Mouse (Mus musculus): ENCODE results near the gene Kras. TPM values are rescaled to one million over a fixed set of nuclear protein-coding genes. Genes with fewer than 3 reads are reported as not detected.

The Kras gene
- polyA plus RNA-seq (2015; fragmentation: Nextera tagmentation; extraction: Ambion mirVana) = 127 and 130 TPM in 2 replicates

DNA sequence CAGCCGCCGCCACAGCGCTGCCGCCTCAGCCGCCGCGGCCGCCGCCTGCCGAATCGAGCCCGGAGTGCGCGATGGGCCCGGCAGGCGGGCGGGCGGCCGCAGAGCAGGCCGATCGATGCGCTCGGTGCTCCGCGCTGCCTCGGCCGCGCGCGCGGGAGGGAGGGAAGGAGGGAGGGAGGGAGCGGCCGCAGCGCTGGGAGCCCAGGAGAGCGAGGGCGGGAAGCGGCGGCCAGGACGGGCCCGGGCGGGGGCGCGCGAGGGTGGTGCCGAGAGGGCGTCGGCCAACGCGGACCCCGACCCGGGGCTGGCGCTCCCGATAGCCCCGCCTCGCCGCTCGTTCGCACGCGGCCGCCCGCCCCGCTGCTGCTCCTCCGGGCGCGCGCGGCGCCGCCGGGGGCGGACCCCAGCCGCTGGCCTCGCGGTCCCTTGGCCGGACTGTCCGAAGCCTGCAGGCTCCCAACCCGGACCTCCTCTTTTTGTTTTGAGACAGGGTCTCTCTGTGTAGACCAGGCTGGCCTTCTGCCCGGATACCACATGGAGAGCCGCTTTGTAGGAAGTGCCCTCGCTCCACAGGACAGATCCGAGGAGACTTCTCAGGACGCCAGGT is at the start of gene Kras:
Kras (minus strand) TSS at position 55 of the 607 bp plus-strand sequence.
- peak within 1 kb of the TSS; percentile 77 for H3K4me2 ChIP-seq (ENCODE audit: low read length)
- H3K9me3 ChIP-seq (ENCODE audit: control insufficient read depth, low read length) = no peaks in the 10 kb centered on the region
- 0 out of 2 replicates have a peak, but pooled peaks cover 2% of the 10 kb centered on the region for H3K36me3 ChIP-seq (ENCODE audit: control insufficient read depth, insufficient read depth)
- ATAC-seq = peak; percentile 90
- peak within 1 kb of the TSS; percentile 90 for H3K9ac ChIP-seq (replicated peaks; ENCODE audit: low read depth, low read length)
- peak within 1 kb of the TSS; percentile 84 for H3K27ac ChIP-seq (ENCODE audit: low read length)
- H3K4me1 ChIP-seq (replicated peaks; ENCODE audit: control insufficient read depth, insufficient read depth, low read length) = peaks cover 14% of the 10 kb centered on the region
- WGBS = 0% methylated on average over 27 of the region's 83 CpGs
- H3K27me3 ChIP-seq (replicated peaks; ENCODE audit: control insufficient read depth, insufficient read depth, low read length) = no peaks in the 10 kb centered on the region
- peak within 1 kb of the TSS; percentile 93 for H3K4me3 ChIP-seq (replicated peaks; ENCODE audit: low read length)

DNA sequence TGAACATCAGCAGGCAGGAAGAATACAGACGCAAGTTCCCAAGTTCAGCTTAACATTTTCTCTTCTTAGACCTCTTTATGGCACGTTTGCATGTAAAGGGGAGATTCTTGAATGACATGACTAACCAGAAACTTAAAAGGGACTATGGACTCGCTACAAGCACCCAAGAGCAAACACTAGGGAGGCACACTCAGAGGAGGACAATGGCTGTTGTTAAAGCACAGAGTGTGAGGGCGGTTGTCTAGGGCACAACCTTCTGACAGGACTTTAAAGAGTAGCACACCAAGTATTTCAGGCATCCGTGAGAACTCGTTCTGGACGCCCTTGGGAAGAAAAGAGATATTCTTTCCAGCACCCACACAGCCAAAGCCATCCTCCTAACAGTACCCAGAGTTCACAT is 47.6 kb upstream of the Kras start:
- Histone ChIP-seq H3K4me1 (replicated peaks; ENCODE audit: control insufficient read depth, insufficient read depth, low read length) (peaks cover 4% of the 10 kb centered on the region; the same call in 1 of the 2 replicates), H3K9me3 (ENCODE audit: control insufficient read depth, low read length) (no peaks in the 10 kb centered on the region), H3K4me3 (replicated peaks; ENCODE audit: low read length) (no peak overlapping the region), H3K27me3 (replicated peaks; ENCODE audit: control insufficient read depth, insufficient read depth, low read length) (no peaks in the 10 kb centered on the region), H3K27ac (ENCODE audit: low read length) (no peak overlapping the region), H3K36me3 (ENCODE audit: control insufficient read depth, insufficient read depth) (no peaks in the 10 kb centered on the region), H3K4me2 (ENCODE audit: low read length) (no peak overlapping the region), H3K9ac (replicated peaks; ENCODE audit: low read depth, low read length) (no peak overlapping the region)
- 67% methylated on average over 7 of the region's 7 CpGs for WGBS
- ATAC-seq = no peak

DNA sequence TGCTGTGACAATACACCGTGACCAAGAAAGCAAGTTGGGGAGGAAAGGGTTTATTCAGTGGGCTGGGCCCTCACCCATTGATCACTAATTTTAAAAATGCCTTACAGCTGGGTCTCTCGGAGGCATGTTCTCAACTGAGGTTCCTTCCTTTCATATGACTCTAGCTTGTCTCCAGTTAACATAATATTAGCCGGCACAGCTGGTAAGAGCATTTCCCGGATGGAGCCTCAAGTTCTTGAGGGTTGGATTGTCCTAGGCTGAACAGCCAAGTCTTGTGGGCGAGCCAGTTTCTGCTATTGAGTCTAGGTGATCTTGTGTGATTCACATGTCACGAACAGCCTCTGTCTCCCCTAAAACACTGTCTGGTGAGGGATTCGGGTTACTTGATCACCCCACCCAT is 46.9 kb upstream of the Kras start:
- no peak overlapping the region for H3K27ac ChIP-seq (ENCODE audit: low read length)
- no peaks in the 10 kb centered on the region for H3K27me3 ChIP-seq (replicated peaks; ENCODE audit: control insufficient read depth, insufficient read depth, low read length)
- no peak overlapping the region for H3K4me3 ChIP-seq (replicated peaks; ENCODE audit: low read length)
- no peak for ATAC-seq
- no peak overlapping the region for H3K4me2 ChIP-seq (ENCODE audit: low read length)
- WGBS = 83% methylated on average over 7 of the region's 7 CpGs
- no peaks in the 10 kb centered on the region for H3K36me3 ChIP-seq (ENCODE audit: control insufficient read depth, insufficient read depth)
- H3K9me3 ChIP-seq (ENCODE audit: control insufficient read depth, low read length) = no peaks in the 10 kb centered on the region
- H3K4me1 ChIP-seq (replicated peaks; ENCODE audit: control insufficient read depth, insufficient read depth, low read length) = peaks cover 4% of the 10 kb centered on the region; the same call in 1 of the 2 replicates
- H3K9ac ChIP-seq (replicated peaks; ENCODE audit: low read depth, low read length) = no peak overlapping the region

DNA sequence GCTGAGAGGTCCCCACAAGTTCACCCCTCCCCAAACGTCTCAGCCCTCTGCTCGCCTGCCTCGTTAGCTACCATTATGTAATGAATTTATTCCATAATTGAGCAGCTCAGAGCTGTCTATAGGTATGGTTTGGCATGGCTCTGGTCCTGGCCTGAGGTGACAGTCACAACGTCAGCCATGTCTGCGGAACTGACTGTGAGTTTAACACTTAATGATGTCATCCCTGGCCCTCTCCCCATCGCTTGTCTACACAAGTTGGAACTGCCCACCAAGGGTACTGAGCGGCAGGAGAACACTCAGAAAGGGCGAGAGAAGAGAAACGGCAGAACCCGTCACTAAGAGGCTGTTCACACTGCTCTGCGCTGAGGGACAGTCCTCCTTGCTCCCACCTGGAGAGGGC is 45.1 kb upstream of the Kras start:
- Histone ChIP-seq H3K4me1 (replicated peaks; ENCODE audit: control insufficient read depth, insufficient read depth, low read length) (peaks cover 7% of the 10 kb centered on the region; the same call in 1 of the 2 replicates), H3K27ac (ENCODE audit: low read length) (no peak overlapping the region), H3K9ac (replicated peaks; ENCODE audit: low read depth, low read length) (no peak overlapping the region), H3K9me3 (ENCODE audit: control insufficient read depth, low read length) (no peaks in the 10 kb centered on the region), H3K4me2 (ENCODE audit: low read length) (no peak overlapping the region), H3K36me3 (ENCODE audit: control insufficient read depth, insufficient read depth) (no peaks in the 10 kb centered on the region), H3K27me3 (replicated peaks; ENCODE audit: control insufficient read depth, insufficient read depth, low read length) (no peaks in the 10 kb centered on the region), H3K4me3 (replicated peaks; ENCODE audit: low read length) (no peak overlapping the region)
- WGBS = 41% methylated on average over 11 of the region's 11 CpGs
- ATAC-seq = peak; percentile 65

DNA sequence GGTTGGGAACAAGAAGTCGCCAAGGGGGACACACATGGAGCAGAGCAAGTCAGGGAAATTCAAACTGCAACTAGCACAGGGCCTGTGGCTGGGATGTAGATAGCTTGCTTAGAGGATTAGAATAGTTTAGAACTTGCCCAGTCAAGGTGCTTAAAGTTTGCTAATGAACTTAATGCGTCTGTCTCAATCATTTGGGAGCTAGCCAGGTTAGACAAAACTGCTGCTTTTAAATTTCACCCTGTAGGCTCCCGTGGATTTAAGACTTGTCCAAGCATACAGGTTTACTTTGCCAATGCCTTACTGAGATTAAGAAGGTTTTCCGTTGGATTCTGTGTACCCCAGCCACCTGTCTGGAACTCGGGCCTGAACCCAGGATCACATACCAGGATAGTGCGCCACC is 43.1 kb upstream of the Kras start:
- Histone ChIP-seq H3K36me3 (ENCODE audit: control insufficient read depth, insufficient read depth) (no peaks in the 10 kb centered on the region), H3K4me1 (replicated peaks; ENCODE audit: control insufficient read depth, insufficient read depth, low read length) (peaks cover 6% of the 10 kb centered on the region; the same call in 1 of the 2 replicates), H3K9me3 (ENCODE audit: control insufficient read depth, low read length) (no peaks in the 10 kb centered on the region), H3K9ac (replicated peaks; ENCODE audit: low read depth, low read length) (no peak overlapping the region), H3K4me2 (ENCODE audit: low read length) (no peak overlapping the region), H3K27ac (ENCODE audit: low read length) (no peak overlapping the region), H3K27me3 (replicated peaks; ENCODE audit: control insufficient read depth, insufficient read depth, low read length) (no peaks in the 10 kb centered on the region), H3K4me3 (replicated peaks; ENCODE audit: low read length) (no peak overlapping the region)
- 70% methylated on average over 6 of the region's 6 CpGs for WGBS
- ATAC-seq = no peak

DNA sequence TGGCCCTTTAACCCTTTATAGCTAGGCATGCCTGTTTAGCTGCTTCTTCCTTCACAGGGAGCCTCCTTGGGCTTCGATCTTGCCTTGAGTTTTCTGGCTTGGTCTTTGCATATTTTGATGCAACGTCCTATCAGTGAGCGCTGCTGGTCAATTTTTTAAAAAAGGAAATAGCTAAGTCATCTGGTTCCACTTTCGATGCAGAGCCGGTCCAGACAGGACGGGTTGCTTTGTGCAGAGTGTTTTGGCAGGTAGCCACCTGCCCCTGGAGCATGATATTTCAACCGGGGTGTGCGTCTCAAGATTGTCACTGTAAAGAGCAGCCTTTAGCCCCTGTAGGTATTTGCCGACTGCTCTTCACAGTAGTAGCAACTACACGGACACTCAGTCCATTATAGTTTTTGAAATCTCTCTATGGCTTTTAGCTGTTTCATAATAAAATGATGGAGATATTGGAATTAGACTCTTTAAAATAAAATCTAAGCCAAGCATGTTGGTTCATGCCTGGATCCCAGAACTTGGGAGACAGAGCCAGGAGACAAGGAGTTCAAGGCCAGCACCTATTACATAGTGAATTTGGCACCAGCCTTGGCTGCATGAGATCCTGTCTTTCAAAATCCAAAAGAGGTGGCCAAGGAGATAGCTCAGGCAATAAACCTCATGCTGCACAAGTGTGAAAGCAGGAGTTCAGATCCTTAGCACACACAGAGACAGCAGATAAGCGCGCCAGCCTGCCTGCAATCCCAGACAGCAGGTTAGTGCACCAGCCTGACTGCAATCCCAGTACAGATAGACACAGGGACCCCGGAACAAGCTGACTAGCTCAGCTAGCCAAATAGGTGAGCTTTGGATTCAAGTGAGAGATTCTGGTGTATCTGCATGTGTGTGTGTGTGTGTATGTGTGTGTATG is 41.6 kb upstream of the Kras start:
- Histone ChIP-seq H3K9ac (replicated peaks; ENCODE audit: low read depth, low read length) (no peak overlapping the region), H3K4me2 (ENCODE audit: low read length) (no peak overlapping the region), H3K4me1 (replicated peaks; ENCODE audit: control insufficient read depth, insufficient read depth, low read length) (peaks cover 6% of the 10 kb centered on the region; the same call in 1 of the 2 replicates), H3K27me3 (replicated peaks; ENCODE audit: control insufficient read depth, insufficient read depth, low read length) (no peaks in the 10 kb centered on the region), H3K4me3 (replicated peaks; ENCODE audit: low read length) (no peak overlapping the region), H3K27ac (ENCODE audit: low read length) (no peak overlapping the region), H3K36me3 (ENCODE audit: control insufficient read depth, insufficient read depth) (no peaks in the 10 kb centered on the region), H3K9me3 (ENCODE audit: control insufficient read depth, low read length) (no peaks in the 10 kb centered on the region)
- 69% methylated on average over 13 of the region's 13 CpGs for WGBS
- no peak for ATAC-seq

DNA sequence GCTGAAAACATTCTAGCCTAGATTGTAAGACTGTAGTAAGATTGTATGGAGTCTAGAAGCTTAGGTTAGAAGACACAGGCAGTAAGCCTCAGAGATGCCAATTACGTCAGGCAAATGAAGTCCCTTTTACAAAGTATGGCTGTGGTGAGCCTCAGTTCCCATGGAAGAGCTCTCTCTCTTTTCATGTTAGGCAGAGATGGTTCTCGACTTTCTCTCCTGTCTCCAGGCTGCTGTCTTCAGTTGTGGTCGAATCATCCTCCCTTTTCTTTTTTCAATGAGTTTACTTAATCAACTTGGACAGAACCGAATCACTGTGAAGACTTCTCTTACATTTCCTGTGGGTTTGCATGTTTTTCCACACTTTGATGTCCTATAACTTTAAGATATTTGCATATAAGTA is 35.6 kb upstream of the Kras start:
- WGBS = 79% methylated on average over 4 of the region's 4 CpGs

DNA sequence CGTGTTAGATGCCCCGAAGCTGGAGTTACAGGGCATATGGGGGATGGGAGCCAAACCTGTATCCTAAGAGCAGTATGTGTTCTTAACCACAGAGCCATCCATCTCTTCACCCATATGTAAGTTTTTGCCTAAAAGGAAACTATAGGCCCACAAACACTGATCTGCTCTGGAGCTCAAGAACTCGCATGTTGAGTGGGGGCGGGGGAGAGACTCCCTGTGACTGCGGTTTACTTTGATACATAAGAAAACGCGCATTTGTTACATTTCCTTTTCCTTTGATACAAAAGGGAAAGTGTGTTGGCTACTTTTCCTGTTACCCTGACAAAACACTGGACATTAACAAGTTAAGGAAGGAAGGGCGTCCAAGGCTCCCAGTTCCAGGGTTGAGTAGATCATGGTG is 34.2 kb upstream of the Kras start:
- no peak overlapping the region for H3K4me3 ChIP-seq (replicated peaks; ENCODE audit: low read length)
- H3K9ac ChIP-seq (replicated peaks; ENCODE audit: low read depth, low read length) = no peak overlapping the region
- WGBS = 91% methylated on average over 8 of the region's 8 CpGs
- no peak overlapping the region for H3K27ac ChIP-seq (ENCODE audit: low read length)
- no peaks in the 10 kb centered on the region for H3K27me3 ChIP-seq (replicated peaks; ENCODE audit: control insufficient read depth, insufficient read depth, low read length)
- H3K4me2 ChIP-seq (ENCODE audit: low read length) = no peak overlapping the region
- no peak for ATAC-seq
- H3K36me3 ChIP-seq (ENCODE audit: control insufficient read depth, insufficient read depth) = no peaks in the 10 kb centered on the region
- H3K9me3 ChIP-seq (ENCODE audit: control insufficient read depth, low read length) = no peaks in the 10 kb centered on the region
- H3K4me1 ChIP-seq (replicated peaks; ENCODE audit: control insufficient read depth, insufficient read depth, low read length) = no peaks in the 10 kb centered on the region

More for the DNA sequence above, 35.6 kb upstream of the Kras start:
- Histone ChIP-seq H3K27me3 (replicated peaks; ENCODE audit: control insufficient read depth, insufficient read depth, low read length) (no peaks in the 10 kb centered on the region), H3K27ac (ENCODE audit: low read length) (no peak overlapping the region), H3K9ac (replicated peaks; ENCODE audit: low read depth, low read length) (no peak overlapping the region), H3K4me3 (replicated peaks; ENCODE audit: low read length) (no peak overlapping the region), H3K4me1 (replicated peaks; ENCODE audit: control insufficient read depth, insufficient read depth, low read length) (no peaks in the 10 kb centered on the region), H3K36me3 (ENCODE audit: control insufficient read depth, insufficient read depth) (no peaks in the 10 kb centered on the region), H3K4me2 (ENCODE audit: low read length) (no peak overlapping the region), H3K9me3 (ENCODE audit: control insufficient read depth, low read length) (no peaks in the 10 kb centered on the region)
- no peak for ATAC-seq

DNA sequence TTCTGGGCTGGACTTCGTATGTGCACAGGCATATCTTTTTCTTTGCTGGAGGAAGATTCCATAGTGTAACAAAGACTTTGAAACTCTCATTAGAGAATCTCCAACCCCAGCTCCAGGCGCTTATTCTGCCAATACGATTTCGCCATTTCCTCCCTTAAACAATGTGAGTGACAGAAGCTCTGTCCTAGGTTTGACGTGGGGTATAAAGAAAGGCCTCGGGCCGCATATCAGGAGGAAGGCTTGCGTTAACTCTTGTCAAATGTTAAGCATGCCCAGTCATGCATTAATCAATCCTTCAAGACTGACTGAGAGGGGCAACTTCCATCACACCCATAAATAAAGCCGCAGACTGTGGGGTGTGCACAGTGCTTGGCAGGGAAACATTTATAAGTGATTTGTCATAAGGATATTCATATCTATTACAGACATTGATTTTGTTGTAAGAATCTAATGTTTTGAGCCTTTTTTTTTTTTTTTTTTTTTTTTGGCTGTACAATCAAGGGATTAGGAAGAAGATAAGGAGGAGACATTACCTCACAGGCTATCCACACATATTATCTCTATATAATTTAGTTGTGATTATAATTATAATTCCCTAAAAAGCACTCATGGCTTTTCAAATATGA is 27.2 kb upstream of the Kras start:
- no peak overlapping the region for H3K9ac ChIP-seq (replicated peaks; ENCODE audit: low read depth, low read length)
- H3K4me1 ChIP-seq (replicated peaks; ENCODE audit: control insufficient read depth, insufficient read depth, low read length) = peaks cover 7% of the 10 kb centered on the region; the same call in 1 of the 2 replicates
- ATAC-seq = no peak
- WGBS = 50% methylated on average over 9 of the region's 9 CpGs
- no peak overlapping the region for H3K27ac ChIP-seq (ENCODE audit: low read length)
- H3K36me3 ChIP-seq (ENCODE audit: control insufficient read depth, insufficient read depth) = no peaks in the 10 kb centered on the region
- H3K9me3 ChIP-seq (ENCODE audit: control insufficient read depth, low read length) = no peaks in the 10 kb centered on the region
- no peaks in the 10 kb centered on the region for H3K27me3 ChIP-seq (replicated peaks; ENCODE audit: control insufficient read depth, insufficient read depth, low read length)
- no peak overlapping the region for H3K4me3 ChIP-seq (replicated peaks; ENCODE audit: low read length)
- no peak overlapping the region for H3K4me2 ChIP-seq (ENCODE audit: low read length)

Data from forebrain, embryonic 16.5 days (tissue).